Mouse (Mus musculus): ENCODE measurements at regions not wholly inside any gene's neighbourhood (a gene's known extent, or its start where the extent isn't known, plus 50 kb on each side); places are given as distances from the start of the nearest gene placed in this dataset.

- TF ChIP-seq CTCF (IDR thresholded peaks at IDR 0.05; ENCODE audit: control insufficient read depth, insufficient read depth, insufficient replicate concordance, low read depth, low read length) (no peak), POLR2A (IDR thresholded peaks at IDR 0.05; ENCODE audit: control insufficient read depth, low read depth, low read length) (no peak)
- Histone ChIP-seq H3K27me3 (ENCODE audit: control insufficient read depth, insufficient read depth, low read length) (no peaks in the 10 kb centered on the region), H3K4me1 (ENCODE audit: control insufficient read depth, insufficient read depth, low read length) (no peaks in the 10 kb centered on the region), H3K4me3 (ENCODE audit: control insufficient read depth, low read depth, low read length) (no peak overlapping the region), H3K27ac (ENCODE audit: control insufficient read depth, insufficient read depth, low read depth, low read length) (no peak overlapping the region), H3K36me3 (ENCODE audit: control insufficient read depth, insufficient read depth, low read length) (no peaks in the 10 kb centered on the region)
Measured at GRCm38 (mm10) chr3:39918601-39919000, 612.5 kb upstream of the Intu start.

- Histone ChIP-seq H3K36me3 (ENCODE audit: control insufficient read depth, insufficient read depth, low read length) (no peaks in the 10 kb centered on the region), H3K27me3 (ENCODE audit: control insufficient read depth, insufficient read depth, low read length) (no peaks in the 10 kb centered on the region), H3K4me3 (ENCODE audit: control insufficient read depth, low read depth, low read length) (no peak overlapping the region), H3K4me1 (ENCODE audit: control insufficient read depth, insufficient read depth, low read length) (no peaks in the 10 kb centered on the region), H3K27ac (ENCODE audit: control insufficient read depth, insufficient read depth, low read depth, low read length) (no peak overlapping the region)
- no peak for TF ChIP-seq POLR2A (IDR thresholded peaks at IDR 0.05; ENCODE audit: control insufficient read depth, low read depth, low read length)
- TF ChIP-seq CTCF (IDR thresholded peaks at IDR 0.05; ENCODE audit: control insufficient read depth, insufficient read depth, insufficient replicate concordance, low read depth, low read length): no peak
Measured at GRCm38 (mm10) chr3:39925436-39925835, 605.6 kb upstream of the Intu start.

- Histone ChIP-seq H3K27ac (ENCODE audit: control insufficient read depth, insufficient read depth, low read depth, low read length) (no peak overlapping the region), H3K4me3 (ENCODE audit: control insufficient read depth, low read depth, low read length) (no peak overlapping the region), H3K27me3 (ENCODE audit: control insufficient read depth, insufficient read depth, low read length) (no peaks in the 10 kb centered on the region), H3K4me1 (ENCODE audit: control insufficient read depth, insufficient read depth, low read length) (no peaks in the 10 kb centered on the region), H3K36me3 (ENCODE audit: control insufficient read depth, insufficient read depth, low read length) (no peaks in the 10 kb centered on the region)
- TF ChIP-seq POLR2A (IDR thresholded peaks at IDR 0.05; ENCODE audit: control insufficient read depth, low read depth, low read length) (no peak), CTCF (IDR thresholded peaks at IDR 0.05; ENCODE audit: control insufficient read depth, insufficient read depth, insufficient replicate concordance, low read depth, low read length) (no peak)
Measured at GRCm38 (mm10) chr3:39928421-39928820, 602.7 kb upstream of the Intu start.

- Histone ChIP-seq H3K27ac (ENCODE audit: control insufficient read depth, insufficient read depth, low read depth, low read length) (no peak overlapping the region), H3K27me3 (ENCODE audit: control insufficient read depth, insufficient read depth, low read length) (no peaks in the 10 kb centered on the region), H3K36me3 (ENCODE audit: control insufficient read depth, insufficient read depth, low read length) (no peaks in the 10 kb centered on the region), H3K4me1 (ENCODE audit: control insufficient read depth, insufficient read depth, low read length) (no peaks in the 10 kb centered on the region), H3K4me3 (ENCODE audit: control insufficient read depth, low read depth, low read length) (no peak overlapping the region)
- TF ChIP-seq CTCF (IDR thresholded peaks at IDR 0.05; ENCODE audit: control insufficient read depth, insufficient read depth, insufficient replicate concordance, low read depth, low read length): no peak
- TF ChIP-seq POLR2A (IDR thresholded peaks at IDR 0.05; ENCODE audit: control insufficient read depth, low read depth, low read length): no peak
Measured at GRCm38 (mm10) chr3:39933372-39933771, 597.7 kb upstream of the Intu start.

GRCm38 (mm10) chr3:39937719-39938278 lies 593.3 kb upstream of the Intu start:
- TF ChIP-seq POLR2A (IDR thresholded peaks at IDR 0.05; ENCODE audit: control insufficient read depth, low read depth, low read length): no peak
- no peak for TF ChIP-seq CTCF (IDR thresholded peaks at IDR 0.05; ENCODE audit: control insufficient read depth, insufficient read depth, insufficient replicate concordance, low read depth, low read length)
- H3K27ac ChIP-seq (ENCODE audit: control insufficient read depth, insufficient read depth, low read depth, low read length): no peak overlapping the region
- no peaks in the 10 kb centered on the region for H3K36me3 ChIP-seq (ENCODE audit: control insufficient read depth, insufficient read depth, low read length)
- no peaks in the 10 kb centered on the region for H3K27me3 ChIP-seq (ENCODE audit: control insufficient read depth, insufficient read depth, low read length)
- H3K4me3 ChIP-seq (ENCODE audit: control insufficient read depth, low read depth, low read length): no peak overlapping the region
- no peaks in the 10 kb centered on the region for H3K4me1 ChIP-seq (ENCODE audit: control insufficient read depth, insufficient read depth, low read length)

GRCm38 (mm10) chr3:39944581-39944980 lies 586.5 kb upstream of the Intu start:
- TF ChIP-seq CTCF (IDR thresholded peaks at IDR 0.05; ENCODE audit: control insufficient read depth, insufficient read depth, insufficient replicate concordance, low read depth, low read length): no peak
- TF ChIP-seq POLR2A (IDR thresholded peaks at IDR 0.05; ENCODE audit: control insufficient read depth, low read depth, low read length): no peak
- H3K36me3 ChIP-seq (ENCODE audit: control insufficient read depth, insufficient read depth, low read length): no peaks in the 10 kb centered on the region
- H3K4me3 ChIP-seq (ENCODE audit: control insufficient read depth, low read depth, low read length): no peak overlapping the region
- H3K27me3 ChIP-seq (ENCODE audit: control insufficient read depth, insufficient read depth, low read length): no peaks in the 10 kb centered on the region
- no peak overlapping the region for H3K27ac ChIP-seq (ENCODE audit: control insufficient read depth, insufficient read depth, low read depth, low read length)
- no peaks in the 10 kb centered on the region for H3K4me1 ChIP-seq (ENCODE audit: control insufficient read depth, insufficient read depth, low read length)

GRCm38 (mm10) chr3:39952103-39952502 lies 579.0 kb upstream of the Intu start:
- no peak for TF ChIP-seq CTCF (IDR thresholded peaks at IDR 0.05; ENCODE audit: control insufficient read depth, insufficient read depth, insufficient replicate concordance, low read depth, low read length)
- TF ChIP-seq POLR2A (IDR thresholded peaks at IDR 0.05; ENCODE audit: control insufficient read depth, low read depth, low read length): no peak
- H3K36me3 ChIP-seq (ENCODE audit: control insufficient read depth, insufficient read depth, low read length): no peaks in the 10 kb centered on the region
- no peaks in the 10 kb centered on the region for H3K4me1 ChIP-seq (ENCODE audit: control insufficient read depth, insufficient read depth, low read length)
- H3K27ac ChIP-seq (ENCODE audit: control insufficient read depth, insufficient read depth, low read depth, low read length): no peak overlapping the region
- H3K4me3 ChIP-seq (ENCODE audit: control insufficient read depth, low read depth, low read length): no peak overlapping the region
- no peaks in the 10 kb centered on the region for H3K27me3 ChIP-seq (ENCODE audit: control insufficient read depth, insufficient read depth, low read length)

- no peaks in the 10 kb centered on the region for H3K27me3 ChIP-seq (ENCODE audit: control insufficient read depth, insufficient read depth, low read length)
- H3K4me3 ChIP-seq (ENCODE audit: control insufficient read depth, low read depth, low read length): no peak overlapping the region
- H3K27ac ChIP-seq (ENCODE audit: control insufficient read depth, insufficient read depth, low read depth, low read length): no peak overlapping the region
- H3K36me3 ChIP-seq (ENCODE audit: control insufficient read depth, insufficient read depth, low read length): no peaks in the 10 kb centered on the region
- TF ChIP-seq POLR2A (IDR thresholded peaks at IDR 0.05; ENCODE audit: control insufficient read depth, low read depth, low read length) (no peak), CTCF (IDR thresholded peaks at IDR 0.05; ENCODE audit: control insufficient read depth, insufficient read depth, insufficient replicate concordance, low read depth, low read length) (no peak)
- H3K4me1 ChIP-seq (ENCODE audit: control insufficient read depth, insufficient read depth, low read length): no peaks in the 10 kb centered on the region
Measured at GRCm38 (mm10) chr3:39952556-39952955, 578.5 kb upstream of the Intu start.

All from testis, adult 2 months (tissue).